Mouse (Mus musculus) kidney, postnatal 0 days (tissue): ENCODE data around the gene Olfr735. TPM values are rescaled to one million over a fixed set of nuclear protein-coding genes. Genes with fewer than 3 reads are reported as not detected.

Experiments
- ATAC-seq: fragments of 200-750 bp; cut with Nextera tagmentation; replicated peaks from 2 replicates; pipeline ENCODE4 v1.8.0; 2017; ENCODE audit warnings: low read depth, moderate number of reproducible peaks, moderate TSS enrichment, moderate library complexity; ENCODE audit not compliant: low FRiP score
- DNase-seq: peaks from one replicate; pipeline ENCODE4 v3.0.0-alpha.2; 2016; ENCODE audit warnings: low spot score
- H3K27ac ChIP-seq: fragments of 300-500 bp; sonication (generic); 2 replicates; pipeline ENCODE4 v1.5.1; 2014; ENCODE audit warnings: mild to moderate bottlenecking
- H3K27me3 ChIP-seq: fragments of 300-500 bp; sonication (generic); 2 replicates; pipeline ENCODE4 v1.6.1; 2014; ENCODE audit warnings: low read length, mixed read lengths; ENCODE audit not compliant: insufficient read depth
- H3K36me3 ChIP-seq: fragments of 300-500 bp; sonication (generic); 2 replicates; pipeline ENCODE4 v1.6.1; 2014; ENCODE audit warnings: low read length, mixed read lengths; ENCODE audit not compliant: insufficient read depth
- H3K4me1 ChIP-seq: fragments of 300-500 bp; sonication (generic); replicated peaks from 2 replicates; pipeline ENCODE4 v1.6.1; 2014; ENCODE audit warnings: antibody characterized with exemption, low read length, mixed read lengths; ENCODE audit not compliant: insufficient read depth
- H3K4me2 ChIP-seq: fragments of 300-500 bp; sonication (generic); 2 replicates; pipeline ENCODE4 v1.6.1; 2014; ENCODE audit warnings: mild to moderate bottlenecking, low read length, moderate library complexity, mixed read lengths
- H3K4me3 ChIP-seq: fragments of 300-500 bp; sonication (generic); replicated peaks from 2 replicates; pipeline ENCODE4 v1.5.1; 2014; ENCODE audit warnings: low read depth, low read length
- H3K9ac ChIP-seq: fragments of 300-500 bp; sonication (generic); 2 replicates; pipeline ENCODE4 v1.6.1; 2014; ENCODE audit warnings: low read depth, low read length
- H3K9me3 ChIP-seq: fragments of 300-500 bp; sonication (generic); replicated peaks from 2 replicates; pipeline ENCODE4 v1.6.1; 2016; ENCODE audit warnings: low read length, inconsistent platforms, mixed read lengths
- CTCF ChIP-seq: IDR thresholded peaks from 2 replicates; pipeline ENCODE4 v1.5.1; 2016; ENCODE audit warnings: antibody characterized with exemption, low read depth, mild to moderate bottlenecking, moderate library complexity
- WGBS: fragments of 180-500 bp; shearing (Covaris S2); extraction: QIAGEN DNeasy Blood & Tissue Kit; methylation state at CpG from one replicate; pipeline ENCODE4 v1.1.7; 2014; 5-methylcytosine and 5-hydroxymethylcytosine counted together
- polyA plus RNA-seq: library from polyadenylated mRNA; unstranded; fragments of >200 nt; fragmentation: Nextera tagmentation; extraction: Ambion mirVana; gene quantifications from 2 replicates; pipeline ENCODE4 v1.2.1, GENCODE M21; 2015

The Olfr735 gene
- polyA plus RNA-seq, 1 experiment from 2014 or later: not detected

GRCm38 (mm10) chr14:50326661-50327060 lies 22.0 kb downstream of the Olfr735 start, which contains the start of gene Olfr734:
Gene Olfr734 (minus strand): TSS chr14:50326761.
- DNase-seq (no peak), ATAC-seq (no peak)
- Histone ChIP-seq H3K27me3 (no peaks in the 10 kb centered on the region), H3K27ac (no peak within 1 kb of the TSS), H3K4me1 (no peaks in the 10 kb centered on the region), H3K36me3 (no peaks in the 10 kb centered on the region), H3K4me3 (no peak within 1 kb of the TSS), H3K9me3 (no peaks in the 10 kb centered on the region), H3K4me2 (no peak within 1 kb of the TSS), H3K9ac (no peak within 1 kb of the TSS)
- 56% methylated on average over 1 of the region's 1 CpGs for WGBS
- no peak for TF ChIP-seq CTCF

- no peak for TF ChIP-seq CTCF
- H3K4me2 ChIP-seq: no peak within 1 kb of the TSS
- ATAC-seq (no peak), DNase-seq (no peak)
- H3K27ac ChIP-seq: no peak within 1 kb of the TSS
- H3K4me3 ChIP-seq: no peak within 1 kb of the TSS
- no peaks in the 10 kb centered on the region for H3K27me3 ChIP-seq
- H3K9ac ChIP-seq: no peak within 1 kb of the TSS
- no peaks in the 10 kb centered on the region for H3K9me3 ChIP-seq
- no peaks in the 10 kb centered on the region for H3K36me3 ChIP-seq
- no peaks in the 10 kb centered on the region for H3K4me1 ChIP-seq
Observed at GRCm38 (mm10) chr14:50301422-50301821, 47.2 kb downstream of the Olfr735 start, which contains the start of gene Olfr733. Gene Olfr733 (minus strand): TSS chr14:50301522.

Other genes starting within 250 kb of the Olfr735 start
- gene Olfr727, start 225.7 kb downstream of the Olfr735 start, polyA plus RNA-seq: not detected in 2 replicates
- gene Olfr728, start 206.2 kb downstream of the Olfr735 start, polyA plus RNA-seq: not detected in 2 replicates
- not detected in 2 replicates for gene Olfr729, start 196.0 kb downstream of the Olfr735 start, polyA plus RNA-seq
- gene Olfr730, start 160.7 kb downstream of the Olfr735 start, polyA plus RNA-seq: not detected in 2 replicates
- gene Olfr731, start 107.0 kb downstream of the Olfr735 start, polyA plus RNA-seq: not detected in 2 replicates
- gene Olfr732, start 64.7 kb downstream of the Olfr735 start, polyA plus RNA-seq: not detected in 2 replicates
- gene Olfr733, start 47.4 kb downstream of the Olfr735 start, polyA plus RNA-seq: not detected in 2 replicates
- gene Olfr734, start 22.1 kb downstream of the Olfr735 start, polyA plus RNA-seq: not detected in 2 replicates
- gene Tlr11, start 9.0 kb upstream of the Olfr735 start, polyA plus RNA-seq: not detected in 2 replicates
- not detected in 2 replicates for gene Olfr736, start 32.3 kb upstream of the Olfr735 start, polyA plus RNA-seq
- gene Olfr738, start 58.7 kb upstream of the Olfr735 start, polyA plus RNA-seq: not detected in 2 replicates
- gene Olfr739, start 69.8 kb upstream of the Olfr735 start, polyA plus RNA-seq: not detected in 2 replicates
- not detected in 2 replicates for gene Olfr740, start 96.7 kb upstream of the Olfr735 start, polyA plus RNA-seq
- gene Olfr741, start 123.9 kb upstream of the Olfr735 start, polyA plus RNA-seq: not detected in 2 replicates
- gene Olfr742, start 154.7 kb upstream of the Olfr735 start, polyA plus RNA-seq: not detected in 2 replicates
- gene Olfr743, start 173.0 kb upstream of the Olfr735 start, polyA plus RNA-seq: not detected in 2 replicates